8 mouse cellular contexts compared by ENCODE assay signal in the genomic region with DNA sequence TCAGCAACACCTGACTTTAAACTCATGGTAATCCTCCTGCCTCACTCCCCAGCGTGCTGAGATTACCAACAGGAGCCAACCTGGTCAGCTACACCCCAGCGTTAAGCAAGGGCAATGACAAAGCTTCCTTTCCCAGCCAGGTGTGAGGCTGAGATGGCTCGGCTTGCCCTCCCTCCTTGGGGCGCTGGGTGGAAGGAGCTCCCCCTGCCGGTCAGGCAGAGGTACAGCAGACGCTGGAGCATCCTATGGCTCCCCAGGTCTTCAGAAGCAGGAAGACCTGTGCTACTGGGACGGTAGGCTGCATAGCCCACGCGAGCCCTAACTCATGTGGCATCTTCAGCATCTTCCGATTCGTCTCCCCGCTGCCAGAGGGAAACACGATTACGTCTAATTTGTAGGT.
A peak's percentile ranks its signal among the peaks of the same experiment; 100 is the strongest.
DNase-seq lines count a peak whose midpoint lies in the region; ATAC-seq and TF ChIP-seq lines count a peak whose summit lies in the region.

No protein-coding gene starts in this region.

- H3K36me3 ChIP-seq in hindbrain, postnatal 0 days (ENCODE audit: insufficient read depth, low read length) = no peaks in the 10 kb centered on the region
- H3K36me3 ChIP-seq in hindbrain, embryonic 16.5 days (ENCODE audit: control insufficient read depth, insufficient read depth, low read length) = no peaks in the 10 kb centered on the region
- H3K36me3 ChIP-seq in C2C12 (ENCODE audit: control insufficient read depth, insufficient read depth) = no peaks in the 10 kb centered on the region
- H3K36me3 ChIP-seq in hindbrain, embryonic 12.5 days = no peaks in the 10 kb centered on the region

- H3K4me2 ChIP-seq in hindbrain, postnatal 0 days (ENCODE audit: low read depth, low read length) = no peak overlapping the region
- H3K4me2 ChIP-seq in hindbrain, embryonic 16.5 days (ENCODE audit: low read length) = no peak overlapping the region
- no peak overlapping the region for H3K4me2 ChIP-seq in hindbrain, embryonic 12.5 days (replicated peaks)

- no peaks in the 10 kb centered on the region for H3K27me3 ChIP-seq in hindbrain, postnatal 0 days (ENCODE audit: insufficient read depth, low read length)
- peaks cover 2% of the 10 kb centered on the region for H3K27me3 ChIP-seq in hindbrain, embryonic 16.5 days (replicated peaks; ENCODE audit: control insufficient read depth, insufficient read depth, low read length)
- H3K27me3 ChIP-seq in C2C12 (ENCODE audit: control insufficient read depth, insufficient read depth, insufficient read length) (peaks cover 45% of the 10 kb centered on the region), Patski (peaks cover 8% of the 10 kb centered on the region)
- peaks cover 25% of the 10 kb centered on the region for H3K27me3 ChIP-seq in hindbrain, embryonic 12.5 days

- 11% methylated on average over 14 of the region's 14 CpGs for WGBS in hindbrain, postnatal 0 days
- 12% methylated on average over 14 of the region's 14 CpGs for WGBS in hindbrain, embryonic 16.5 days
- WGBS in hindbrain, embryonic 12.5 days = 11% methylated on average over 14 of the region's 14 CpGs

- no peak overlapping the region for H3K27ac ChIP-seq in hindbrain, postnatal 0 days
- H3K27ac ChIP-seq in hindbrain, embryonic 16.5 days (ENCODE audit: low read depth, low read length) = no peak overlapping the region
- no peak overlapping the region for H3K27ac ChIP-seq in embryonic fibroblast, embryonic 13.5 days (ENCODE audit: insufficient read depth, low read length)
- no peak overlapping the region for H3K27ac ChIP-seq in hindbrain, embryonic 12.5 days

- no peak overlapping the region for H3K9ac ChIP-seq in hindbrain, postnatal 0 days (replicated peaks; ENCODE audit: low read length)
- no peak overlapping the region for H3K9ac ChIP-seq in hindbrain, embryonic 16.5 days (ENCODE audit: low read depth, low read length)
- no peak overlapping the region for H3K9ac ChIP-seq in hindbrain, embryonic 12.5 days

- POLR2A ChIA-PET in Patski (lab: Charles Lee) = no interaction called here

- DNase-seq in hindbrain, postnatal 0 days (ENCODE audit: low spot score) = no peak
- DNase-seq in Patski (ENCODE audit: low read depth, low spot score) = no peak
- peak; percentile 66 to 69 for DNase-seq in thymus, postnatal 36 days

- no peak overlapping the region for H3K4me3 ChIP-seq in hindbrain, postnatal 0 days (ENCODE audit: low read length)
- H3K4me3 ChIP-seq in hindbrain, embryonic 16.5 days (ENCODE audit: low read length) = no peak overlapping the region
- H3K4me3 ChIP-seq in C2C12 (ENCODE audit: insufficient read depth, poor library complexity, severe bottlenecking) = no peak overlapping the region
- H3K4me3 ChIP-seq in embryonic fibroblast, embryonic 13.5 days (ENCODE audit: insufficient read depth, low read length) = no peak overlapping the region
- no peak overlapping the region for H3K4me3 ChIP-seq in hindbrain, embryonic 12.5 days

- H3K4me1 ChIP-seq in hindbrain, postnatal 0 days (ENCODE audit: insufficient read depth, low read length) = no peaks in the 10 kb centered on the region
- H3K4me1 ChIP-seq in hindbrain, embryonic 16.5 days (ENCODE audit: control insufficient read depth, insufficient read depth, low read depth, low read length) = no peaks in the 10 kb centered on the region; the same call in 1 of the 2 replicates
- H3K4me1 ChIP-seq in embryonic fibroblast, embryonic 13.5 days (ENCODE audit: control insufficient read depth, insufficient read depth, low read length) = no peaks in the 10 kb centered on the region; the same call in 1 of the 2 replicates
- peaks cover 18% of the 10 kb centered on the region for H3K4me1 ChIP-seq in hindbrain, embryonic 12.5 days

- CTCF ChIA-PET in Patski (lab: Charles Lee) = no interaction called here

- H3ac ChIP-seq in C2C12 (ENCODE audit: control insufficient read depth, insufficient read length, low read depth) = no peak overlapping the region

- no peaks in the 10 kb centered on the region for H3K79me3 ChIP-seq in C2C12 (ENCODE audit: low read depth)

- in situ Hi-C loops in Patski (cut with MboI; ENCODE audit: low pct_unique_long_range_greater_than_20kb) = no loop called here

- TF ChIP-seq POLR2A in embryonic fibroblast, embryonic 13.5 days (IDR thresholded peaks at IDR 0.05; ENCODE audit: low read depth, low read length) = no peak

- no peaks in the 10 kb centered on the region for H3K9me3 ChIP-seq in hindbrain, postnatal 0 days (ENCODE audit: low read length)
- no peaks in the 10 kb centered on the region for H3K9me3 ChIP-seq in hindbrain, embryonic 16.5 days (ENCODE audit: control insufficient read depth, low read length)
- no peaks in the 10 kb centered on the region for H3K9me3 ChIP-seq in hindbrain, embryonic 12.5 days (replicated peaks)

- no peak for ATAC-seq in hindbrain, postnatal 0 days
- ATAC-seq in hindbrain, embryonic 16.5 days = no peak
- ATAC-seq in Patski = no peak
- ATAC-seq in monocyte, adult 5-6 weeks (replicated peaks; ENCODE audit: insufficient number of reproducible peaks, low FRiP score, low TSS enrichment, poor library complexity, severe bottlenecking) = peak; percentile 88
- no peak for ATAC-seq in hindbrain, embryonic 12.5 days (ENCODE audit: low FRiP score)

- H3K79me2 ChIP-seq in C2C12 (ENCODE audit: control insufficient read depth, insufficient read depth) = no peaks in the 10 kb centered on the region

- peak; percentile 90 for TF ChIP-seq CTCF in hindbrain, postnatal 0 days (IDR thresholded peaks at IDR 0.05; ENCODE audit: low read depth)
- TF ChIP-seq CTCF in C2C12 (IDR thresholded peaks at IDR 0.05; ENCODE audit: control insufficient read depth, insufficient read depth, insufficient read length) = peak; percentile 62
- peak; percentile 90 for TF ChIP-seq CTCF in Patski (IDR thresholded peaks at IDR 0.05)
- TF ChIP-seq CTCF in embryonic fibroblast, embryonic 13.5 days (IDR thresholded peaks at IDR 0.05; ENCODE audit: borderline replicate concordance, insufficient read depth, low read length) = peak; percentile 73

TF ChIP-seq in C2C12, 6 proteins besides CTCF, POLR2A, EP300 and RAD21:
- TF ChIP-seq MYOG (IDR thresholded peaks at IDR 0.05; ENCODE audit: control insufficient read depth, extremely low read depth, insufficient read length) (no peak), CEBPB (IDR thresholded peaks at IDR 0.05; ENCODE audit: low read depth) (no peak), USF1 (IDR thresholded peaks at IDR 0.05; ENCODE audit: low read depth) (no peak), MYOD1 (IDR thresholded peaks at IDR 0.05; ENCODE audit: control insufficient read depth, insufficient read length, low read depth) (no peak), FOSL1 (IDR thresholded peaks at IDR 0.05; ENCODE audit: insufficient read depth, low read length, poor library complexity, severe bottlenecking) (no peak), MAX (IDR thresholded peaks at IDR 0.05) (no peak)

Comparison
In these comparisons a context has a peak if more than half of its experiments do, and no peak if none do; other contexts are left out.
1. DNase-seq: peak in thymus, postnatal 36 days (2 of 2); none in hindbrain, postnatal 0 days (single experiment) and Patski (single experiment).
2. Peak in every context shown above with its lines, with median percentiles within 50 percentile points of each other: CTCF ChIP-seq.